Mouse (Mus musculus): ENCODE measurements at regions not wholly inside any gene's neighbourhood (a gene's known extent, or its start where the extent isn't known, plus 50 kb on each side); places are given as distances from the start of the nearest gene placed in this dataset.

DNA sequence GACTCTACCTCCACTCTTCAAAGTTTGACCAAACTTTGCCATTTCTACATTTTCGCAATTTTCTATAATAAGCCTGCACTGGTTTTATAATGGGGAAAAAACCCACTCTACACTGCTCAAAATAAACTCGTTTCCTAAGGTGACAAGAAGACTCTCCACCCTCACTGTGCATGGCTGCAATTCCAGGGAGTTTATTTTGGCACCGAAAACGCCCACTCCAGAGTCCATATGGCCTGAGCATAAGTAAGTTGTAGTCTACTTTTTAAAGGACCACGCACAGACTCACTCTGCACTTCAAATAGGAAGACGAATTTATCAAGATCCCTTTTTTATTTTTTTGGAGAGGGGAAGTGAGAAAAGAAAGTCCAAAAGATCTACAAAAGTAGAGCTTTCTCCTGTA is 219.4 kb downstream of the Pdcd6ip start:
- no peak for DNase-seq (ENCODE audit: low spot score)

DNA sequence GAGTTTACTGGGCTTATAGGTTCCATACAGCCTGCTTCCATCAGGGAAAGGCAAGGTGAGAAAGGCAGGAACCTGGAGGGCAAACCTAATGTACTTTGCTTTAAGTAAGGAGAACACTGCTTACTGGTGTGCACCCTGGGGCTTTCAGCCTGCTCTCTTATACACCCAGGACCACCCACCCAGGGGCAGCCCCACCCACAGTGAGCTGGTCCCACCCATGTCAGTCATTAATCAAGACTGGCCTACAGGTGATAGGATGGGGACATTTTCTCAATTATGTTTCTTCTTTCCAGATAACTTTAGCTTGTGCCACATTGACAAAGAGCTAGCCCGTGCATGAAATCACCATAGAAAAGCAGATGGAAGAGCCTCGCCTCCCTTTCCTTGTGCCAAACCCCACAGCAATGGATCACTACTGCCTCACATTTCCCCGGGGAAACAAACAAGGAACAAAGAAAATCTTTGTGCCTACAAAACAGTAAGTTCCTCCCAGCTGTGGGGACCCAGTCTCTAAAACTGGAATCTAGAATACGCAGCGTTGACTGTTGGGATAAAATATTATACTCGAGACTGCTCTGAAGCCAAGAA is 221.5 kb downstream of the Pdcd6ip start:
- no peak for DNase-seq (ENCODE audit: low spot score)

DNA sequence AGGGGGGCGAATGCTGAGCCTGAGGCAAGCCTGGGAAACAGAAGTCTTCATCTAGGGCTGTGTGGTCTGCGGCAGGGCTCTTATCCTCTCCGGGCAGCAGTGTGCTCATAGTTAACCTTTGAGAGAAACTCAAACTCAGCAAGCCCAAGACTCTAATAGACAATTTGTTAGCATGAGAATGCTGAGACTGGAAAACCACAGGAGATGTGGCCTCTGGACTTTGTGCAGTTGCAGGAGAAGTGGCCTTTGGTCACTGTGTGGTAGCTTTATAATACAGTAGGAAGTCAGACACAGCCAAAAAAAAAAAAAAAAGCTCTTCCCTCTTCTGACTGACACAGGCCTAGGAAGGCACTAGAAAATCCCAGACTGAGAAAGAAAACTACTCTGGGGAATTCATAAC is 228.2 kb downstream of the Pdcd6ip start:
- DNase-seq (ENCODE audit: low spot score) = no peak

- no peak for DNase-seq (ENCODE audit: low spot score)
These were observed 229.2 kb downstream of the Pdcd6ip start for GRCm38 (mm10) chr9:113478761-113479265.

DNA sequence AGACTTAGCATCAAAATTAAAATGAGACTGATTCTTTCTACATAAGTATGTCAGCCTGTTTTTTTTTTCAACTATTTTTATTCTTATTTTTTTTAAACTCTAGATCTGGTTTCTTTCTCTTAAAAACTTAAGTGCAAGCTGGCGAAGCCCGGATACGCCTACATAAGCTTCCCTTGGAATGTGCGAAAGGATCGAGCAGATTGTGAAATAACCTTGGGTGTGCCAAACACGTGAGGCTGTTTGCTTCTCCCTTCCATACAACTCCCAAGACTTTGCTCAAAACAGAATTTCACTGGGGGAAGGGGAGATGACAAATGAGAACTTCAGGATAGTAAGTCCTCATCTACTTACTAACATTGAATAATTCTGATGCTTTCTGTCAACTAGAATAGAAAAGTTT is 236.3 kb downstream of the Pdcd6ip start:
- DNase-seq (ENCODE audit: low spot score) = peak; percentile 17

DNA sequence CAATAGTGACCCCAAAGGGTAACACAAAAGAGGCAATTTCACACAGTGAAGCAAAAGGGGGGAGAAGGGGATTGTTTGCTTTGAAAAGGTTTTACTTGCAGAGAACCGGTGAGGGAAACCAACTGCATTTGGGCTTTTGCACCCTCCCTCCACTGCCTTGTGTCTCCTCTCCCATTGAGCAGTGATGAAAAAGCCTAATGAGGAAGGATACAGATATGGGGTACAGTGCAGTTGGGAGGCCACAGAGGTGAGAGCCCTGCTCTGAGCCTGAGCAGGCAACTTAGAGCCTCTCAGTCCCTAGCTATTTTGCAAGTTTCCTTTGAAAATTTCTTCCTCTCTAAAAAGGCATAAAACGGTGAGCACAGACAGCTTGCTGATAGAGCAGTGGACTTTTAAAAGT is 245.2 kb downstream of the Pdcd6ip start:
- DNase-seq (ENCODE audit: low spot score) = no peak

- DNase-seq (ENCODE audit: low spot score) = no peak
These were observed 245.7 kb downstream of the Pdcd6ip start for GRCm38 (mm10) chr9:113462267-113462887.

DNA sequence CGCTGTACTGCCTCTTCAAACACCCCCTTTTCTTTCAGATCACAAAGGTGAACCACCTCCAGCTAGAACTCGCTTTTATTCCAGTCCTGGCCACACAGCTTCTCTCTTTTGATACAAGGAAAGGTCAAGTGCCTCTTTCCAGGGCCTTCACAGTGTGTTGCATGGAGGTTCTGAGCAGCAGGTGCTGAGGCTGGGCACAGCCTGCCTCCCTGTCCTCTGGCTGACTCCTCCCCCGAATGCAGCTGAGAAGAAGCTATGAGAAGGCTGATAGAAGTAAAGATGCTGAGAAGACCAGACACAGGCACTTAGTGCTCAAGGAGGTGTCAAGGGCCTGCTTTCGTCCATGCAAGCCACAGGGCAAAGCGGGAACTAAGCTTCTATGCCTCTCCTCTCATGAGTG is 248.2 kb downstream of the Pdcd6ip start:
- DNase-seq (ENCODE audit: low spot score) = no peak

- no peak for DNase-seq (ENCODE audit: low spot score)
These were observed 248.8 kb downstream of the Pdcd6ip start for GRCm38 (mm10) chr9:113459221-113459620.

DNA sequence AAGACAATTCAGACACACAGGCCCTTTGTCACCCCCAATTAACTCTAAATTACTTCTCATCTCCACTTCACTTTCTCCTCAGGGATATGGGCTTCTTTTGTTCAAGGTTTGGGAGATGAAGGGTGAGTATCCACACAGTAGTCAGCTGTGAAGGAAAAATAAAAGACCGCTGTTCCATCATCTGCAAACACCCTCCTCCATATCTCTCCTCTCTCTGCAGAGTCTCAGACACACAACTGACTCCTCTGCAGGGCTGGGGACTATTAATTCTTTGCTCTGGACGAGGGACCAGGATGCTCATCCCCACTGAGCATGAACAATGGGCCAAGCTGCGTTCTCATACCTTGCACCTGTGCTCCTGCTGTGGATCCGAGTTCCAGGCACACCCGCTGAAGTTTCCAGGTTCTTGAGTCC is 249.3 kb downstream of the Pdcd6ip start:
- no peak for DNase-seq (ENCODE audit: low spot score)

- no peak for DNase-seq (ENCODE audit: low spot score)
These were observed 250.7 kb downstream of the Pdcd6ip start for GRCm38 (mm10) chr9:113457169-113457850.

DNA sequence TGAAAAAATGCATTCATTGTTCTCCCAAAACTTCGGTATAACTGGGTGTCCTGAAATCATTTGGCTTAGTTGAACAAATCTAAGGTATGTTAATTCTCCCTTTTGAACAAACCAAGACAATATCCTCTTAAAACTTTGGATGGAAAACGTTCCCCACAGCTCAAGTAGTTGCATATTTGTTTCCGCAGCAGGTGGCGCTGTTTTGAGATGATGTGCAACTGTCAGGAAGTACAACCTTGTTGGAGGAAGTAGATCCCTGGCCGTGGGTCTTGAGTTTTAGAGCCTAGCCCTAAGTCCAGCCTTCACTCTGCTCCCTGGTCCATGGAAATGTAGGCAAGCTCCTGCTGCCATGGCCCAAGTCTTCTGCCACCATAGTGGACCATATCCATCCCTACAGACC is 252.5 kb downstream of the Pdcd6ip start:
- DNase-seq (ENCODE audit: low spot score) = no peak

- DNase-seq (ENCODE audit: low spot score) = no peak
These were observed 254.8 kb downstream of the Pdcd6ip start for GRCm38 (mm10) chr9:113453231-113453630.

GRCm38 (mm10) chr9:113441770-113442411 is 266.2 kb downstream of the Pdcd6ip start:
- DNase-seq (ENCODE audit: low spot score) = peak; percentile 21

- no peak for DNase-seq (ENCODE audit: low spot score)
These were observed 269.7 kb downstream of the Pdcd6ip start for GRCm38 (mm10) chr9:113438394-113438793.

- DNase-seq (ENCODE audit: low spot score) = no peak
These were observed 272.1 kb downstream of the Pdcd6ip start for GRCm38 (mm10) chr9:113435921-113436320.

GRCm38 (mm10) chr9:113433424-113433823 is 274.6 kb downstream of the Pdcd6ip start:
- DNase-seq (ENCODE audit: low spot score) = no peak

DNA sequence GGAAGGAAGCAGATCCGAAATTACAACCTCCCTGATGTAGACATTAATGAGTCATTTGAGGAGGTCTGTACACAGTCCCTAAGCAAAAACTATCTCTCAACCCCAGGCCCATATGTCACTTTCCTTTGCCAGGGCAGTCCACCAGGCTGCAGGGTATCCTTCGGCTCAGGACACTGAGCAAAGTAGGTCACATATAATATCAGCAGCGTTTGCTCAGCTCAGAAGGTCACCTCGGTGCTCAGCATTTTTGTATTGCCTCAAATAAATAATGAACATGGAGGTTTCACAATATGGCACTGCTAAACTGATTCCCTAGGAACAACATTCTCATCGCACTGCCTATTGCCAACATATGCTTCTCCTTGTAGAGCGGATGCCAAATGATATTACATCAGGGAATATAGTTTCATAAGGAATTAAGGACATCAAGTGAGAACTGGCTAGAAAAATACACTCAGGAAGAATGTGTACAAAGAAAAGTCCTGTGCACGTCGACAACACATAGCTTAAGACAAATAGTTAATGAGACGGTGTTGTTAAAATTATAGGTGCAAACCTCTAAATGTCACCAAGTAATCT is 275.4 kb downstream of the Pdcd6ip start:
- no peak for DNase-seq (ENCODE audit: low spot score)

DNA sequence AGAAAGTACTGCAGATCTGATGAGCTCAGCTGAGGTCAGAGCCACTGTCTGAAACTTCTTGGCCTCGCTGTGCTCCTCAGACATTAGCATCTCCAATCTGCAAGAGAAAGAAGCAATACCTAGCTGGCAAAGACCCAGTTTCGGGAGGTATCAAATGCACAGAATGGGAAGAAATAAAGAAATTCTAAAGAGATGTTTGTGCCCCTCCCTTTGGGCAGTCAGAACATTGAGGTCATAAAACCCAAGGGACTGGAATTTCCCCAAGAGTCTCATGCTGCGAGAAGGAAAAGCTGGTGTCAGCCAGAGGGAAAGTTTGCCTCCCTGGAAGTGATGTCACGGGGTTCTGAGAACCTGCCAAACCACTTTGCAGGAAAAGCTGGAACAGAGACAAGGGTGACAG is 277.6 kb downstream of the Pdcd6ip start:
- no peak for DNase-seq (ENCODE audit: low spot score)

DNA sequence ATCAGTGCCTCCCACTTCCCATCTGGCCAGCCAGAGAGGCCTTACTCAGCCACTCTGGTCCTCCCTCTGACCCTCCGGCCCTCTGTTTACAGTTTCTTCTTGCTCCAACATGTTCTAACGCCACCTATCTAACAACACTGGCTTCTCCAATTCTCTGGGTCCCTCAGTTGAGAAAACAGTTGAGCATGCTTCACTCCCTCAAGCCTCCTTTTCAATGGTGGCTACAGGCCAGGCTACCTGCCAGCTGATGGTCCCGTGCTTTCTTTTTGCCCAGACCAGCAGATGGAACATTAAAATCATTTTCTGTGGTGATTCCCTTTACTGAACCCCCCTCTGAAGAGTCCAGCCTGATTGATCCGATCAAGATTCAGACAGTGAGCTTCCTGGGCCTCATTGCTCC is 280.8 kb downstream of the Pdcd6ip start:
- DNase-seq (ENCODE audit: low spot score) = no peak

DNA sequence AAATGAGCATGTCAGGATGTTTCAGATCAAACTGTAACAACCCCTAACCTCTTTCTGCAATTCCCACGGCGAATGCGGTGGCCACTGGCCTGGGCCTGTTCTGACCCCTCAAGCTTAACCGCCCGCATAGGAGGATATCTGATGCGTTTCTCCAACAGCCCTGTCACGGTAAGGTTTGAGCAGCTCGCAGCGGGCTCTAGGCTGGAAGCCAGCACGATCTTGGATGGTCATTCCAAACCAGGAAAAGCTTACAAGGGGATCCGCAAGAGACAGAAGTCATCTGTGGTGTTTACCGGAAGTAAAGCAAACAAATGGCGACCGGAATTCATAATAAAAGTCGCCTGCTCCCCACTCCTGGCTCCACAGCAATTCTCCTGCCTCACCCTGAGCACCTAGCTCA is 281.7 kb downstream of the Pdcd6ip start:
- no peak for DNase-seq (ENCODE audit: low spot score)

DNA sequence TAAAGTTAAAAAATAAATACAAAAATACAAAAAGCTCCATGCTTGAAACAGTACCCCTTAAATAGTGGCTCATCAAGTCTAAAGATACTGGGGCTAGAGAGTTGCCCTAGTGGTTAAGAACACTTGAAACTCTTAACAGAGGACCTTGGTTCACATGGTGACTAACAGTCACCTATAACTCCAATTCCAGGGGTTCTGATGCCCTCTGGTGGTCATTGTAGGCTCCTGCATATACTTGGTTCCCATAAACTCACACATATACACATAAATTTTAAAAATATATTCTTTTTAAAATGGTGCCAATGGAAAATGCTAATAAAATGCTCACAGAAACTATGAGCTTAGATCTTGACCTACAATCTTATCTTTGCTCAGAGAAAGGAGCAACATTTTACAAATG is 286.4 kb downstream of the Pdcd6ip start:
- no peak for DNase-seq (ENCODE audit: low spot score)

Measured in heart, adult 8-10 months (tissue).